Mouse (Mus musculus): ENCODE measurements around the gene Prrt2. TPM values are rescaled to one million over a fixed set of nuclear protein-coding genes. Genes with fewer than 3 reads are reported as not detected.

Prrt2 gene
- polyA plus RNA-seq, 1 experiment from 2014 or later, result 4.5 TPM

- WGBS (ENCODE audit: insufficient replicate concordance), result under 1% methylated on average over 40 of the region's 63 CpGs
- H3K4me2 ChIP-seq, result peak within 1 kb of the TSS; percentile 96
- no peaks in the 10 kb centered on the region for H3K27me3 ChIP-seq (ENCODE audit: control insufficient read depth, insufficient read depth, low read length)
- peak within 1 kb of the TSS; percentile 96 for H3K4me3 ChIP-seq (ENCODE audit: low read depth, low read length)
- ATAC-seq (replicated peaks; ENCODE audit: insufficient number of reproducible peaks, low FRiP score, low TSS enrichment), result peak; percentile 87
- H3K9me3 ChIP-seq (replicated peaks; ENCODE audit: control insufficient read depth, low read length), result no peaks in the 10 kb centered on the region
- H3K36me3 ChIP-seq (ENCODE audit: control insufficient read depth, insufficient read depth, low read length), result peaks cover 31% of the 10 kb centered on the region
- H3K4me1 ChIP-seq (ENCODE audit: control insufficient read depth, insufficient read depth, low read length), result peaks cover 35% of the 10 kb centered on the region
- peak within 1 kb of the TSS; percentile 97 for H3K9ac ChIP-seq (ENCODE audit: low read depth, low read length)
- peak within 1 kb of the TSS; percentile 99 for H3K27ac ChIP-seq (ENCODE audit: low read depth, low read length)
Observed at GRCm38 (mm10) chr7:127026984-127027726, 6.1 kb upstream of the Prrt2 start, which contains the start of gene Maz. Gene Maz, minus strand, starts transcription at chr7:127027037.

GRCm38 (mm10) chr7:127026616-127026983, 5.6 kb upstream of the Prrt2 start:
- peak overlapping the region; percentile 99 for H3K27ac ChIP-seq (ENCODE audit: low read depth, low read length)
- peak overlapping the region; percentile 97 for H3K9ac ChIP-seq (ENCODE audit: low read depth, low read length)
- H3K4me2 ChIP-seq, result peak overlapping the region; percentile 96
- peaks cover 40% of the 10 kb centered on the region for H3K4me1 ChIP-seq (ENCODE audit: control insufficient read depth, insufficient read depth, low read length)
- H3K36me3 ChIP-seq (ENCODE audit: control insufficient read depth, insufficient read depth, low read length), result peaks cover 28% of the 10 kb centered on the region
- no peaks in the 10 kb centered on the region for H3K9me3 ChIP-seq (replicated peaks; ENCODE audit: control insufficient read depth, low read length)
- 0% methylated on average over 1 of the region's 48 CpGs for WGBS (ENCODE audit: insufficient replicate concordance)
- H3K27me3 ChIP-seq (ENCODE audit: control insufficient read depth, insufficient read depth, low read length), result no peaks in the 10 kb centered on the region
- H3K4me3 ChIP-seq (ENCODE audit: low read depth, low read length), result peak overlapping the region; percentile 96
- peak; percentile 18; the same call in 1 of the 2 replicates for ATAC-seq (replicated peaks; ENCODE audit: insufficient number of reproducible peaks, low FRiP score, low TSS enrichment)

- Histone ChIP-seq H3K36me3 (ENCODE audit: control insufficient read depth, insufficient read depth, low read length) (peaks cover 23% of the 10 kb centered on the region), H3K27ac (ENCODE audit: low read depth, low read length) (peak overlapping the region; percentile 99), H3K4me2 (peak overlapping the region; percentile 96)
Observed at GRCm38 (mm10) chr7:127026161-127026600, 5.2 kb upstream of the Prrt2 start.

GRCm38 (mm10) chr7:127025556-127026160, 4.6 kb upstream of the Prrt2 start:
- Histone ChIP-seq H3K36me3 (ENCODE audit: control insufficient read depth, insufficient read depth, low read length) (peaks cover 22% of the 10 kb centered on the region), H3K27ac (ENCODE audit: low read depth, low read length) (peak overlapping the region; percentile 99)
- WGBS (ENCODE audit: insufficient replicate concordance), result under 1% methylated on average over 47 of the region's 65 CpGs

More at GRCm38 (mm10) chr7:127026161-127026600, 5.2 kb upstream of the Prrt2 start:
- Histone ChIP-seq H3K9ac (ENCODE audit: low read depth, low read length) (peak overlapping the region; percentile 97), H3K9me3 (replicated peaks; ENCODE audit: control insufficient read depth, low read length) (no peaks in the 10 kb centered on the region), H3K4me3 (ENCODE audit: low read depth, low read length) (peak overlapping the region; percentile 96), H3K27me3 (ENCODE audit: control insufficient read depth, insufficient read depth, low read length) (no peaks in the 10 kb centered on the region), H3K4me1 (ENCODE audit: control insufficient read depth, insufficient read depth, low read length) (peaks cover 44% of the 10 kb centered on the region)
- peak; percentile 31 for ATAC-seq (replicated peaks; ENCODE audit: insufficient number of reproducible peaks, low FRiP score, low TSS enrichment)
- WGBS (ENCODE audit: insufficient replicate concordance), result 1% methylated on average over 32 of the region's 48 CpGs

GRCm38 (mm10) chr7:127024755-127025555, 3.9 kb upstream of the Prrt2 start:
- H3K4me3 ChIP-seq (ENCODE audit: low read depth, low read length), result peak overlapping the region; percentile 96
- peaks cover 22% of the 10 kb centered on the region for H3K36me3 ChIP-seq (ENCODE audit: control insufficient read depth, insufficient read depth, low read length)
- peak; percentile 17; the same call in 1 of the 2 replicates for ATAC-seq (replicated peaks; ENCODE audit: insufficient number of reproducible peaks, low FRiP score, low TSS enrichment)
- peaks cover 49% of the 10 kb centered on the region for H3K4me1 ChIP-seq (ENCODE audit: control insufficient read depth, insufficient read depth, low read length)
- H3K27ac ChIP-seq (ENCODE audit: low read depth, low read length), result peak overlapping the region; percentile 99
- H3K9me3 ChIP-seq (replicated peaks; ENCODE audit: control insufficient read depth, low read length), result no peaks in the 10 kb centered on the region
- WGBS (ENCODE audit: insufficient replicate concordance), result under 1% methylated on average over 30 of the region's 30 CpGs
- H3K4me2 ChIP-seq, result peak overlapping the region; percentile 96
- peak overlapping the region; percentile 97 for H3K9ac ChIP-seq (ENCODE audit: low read depth, low read length)
- no peaks in the 10 kb centered on the region for H3K27me3 ChIP-seq (ENCODE audit: control insufficient read depth, insufficient read depth, low read length)

More at GRCm38 (mm10) chr7:127025556-127026160, 4.6 kb upstream of the Prrt2 start:
- peaks cover 46% of the 10 kb centered on the region for H3K4me1 ChIP-seq (ENCODE audit: control insufficient read depth, insufficient read depth, low read length)
- ATAC-seq (replicated peaks; ENCODE audit: insufficient number of reproducible peaks, low FRiP score, low TSS enrichment), result no peak
- no peaks in the 10 kb centered on the region for H3K27me3 ChIP-seq (ENCODE audit: control insufficient read depth, insufficient read depth, low read length)
- H3K4me2 ChIP-seq, result peak overlapping the region; percentile 96
- peak overlapping the region; percentile 96 for H3K4me3 ChIP-seq (ENCODE audit: low read depth, low read length)
- H3K9ac ChIP-seq (ENCODE audit: low read depth, low read length), result peak overlapping the region; percentile 97
- H3K9me3 ChIP-seq (replicated peaks; ENCODE audit: control insufficient read depth, low read length), result no peaks in the 10 kb centered on the region

GRCm38 (mm10) chr7:127023896-127024690, 3.1 kb upstream of the Prrt2 start:
- peak overlapping the region; percentile 97 for H3K9ac ChIP-seq (ENCODE audit: low read depth, low read length)
- ATAC-seq (replicated peaks; ENCODE audit: insufficient number of reproducible peaks, low FRiP score, low TSS enrichment), result no peak
- H3K9me3 ChIP-seq (replicated peaks; ENCODE audit: control insufficient read depth, low read length), result no peaks in the 10 kb centered on the region
- peaks cover 51% of the 10 kb centered on the region for H3K4me1 ChIP-seq (ENCODE audit: control insufficient read depth, insufficient read depth, low read length)
- WGBS (ENCODE audit: insufficient replicate concordance), result 26% methylated on average over 19 of the region's 19 CpGs
- H3K27me3 ChIP-seq (ENCODE audit: control insufficient read depth, insufficient read depth, low read length), result no peaks in the 10 kb centered on the region
- peak overlapping the region; percentile 99; the same call in 1 of the 2 replicates for H3K27ac ChIP-seq (ENCODE audit: low read depth, low read length)
- H3K36me3 ChIP-seq (ENCODE audit: control insufficient read depth, insufficient read depth, low read length), result peaks cover 20% of the 10 kb centered on the region
- H3K4me3 ChIP-seq (ENCODE audit: low read depth, low read length), result peak overlapping the region; percentile 96
- peak overlapping the region; percentile 96 for H3K4me2 ChIP-seq

- peaks cover 51% of the 10 kb centered on the region for H3K4me1 ChIP-seq (ENCODE audit: control insufficient read depth, insufficient read depth, low read length)
- H3K27ac ChIP-seq (ENCODE audit: low read depth, low read length), result no peak overlapping the region
- no peaks in the 10 kb centered on the region for H3K27me3 ChIP-seq (ENCODE audit: control insufficient read depth, insufficient read depth, low read length)
- H3K4me2 ChIP-seq, result peak overlapping the region; percentile 96
- 77% methylated on average over 13 of the region's 13 CpGs for WGBS (ENCODE audit: insufficient replicate concordance)
- peak overlapping the region; percentile 97 for H3K9ac ChIP-seq (ENCODE audit: low read depth, low read length)
- peaks cover 17% of the 10 kb centered on the region for H3K36me3 ChIP-seq (ENCODE audit: control insufficient read depth, insufficient read depth, low read length)
- no peaks in the 10 kb centered on the region for H3K9me3 ChIP-seq (replicated peaks; ENCODE audit: control insufficient read depth, low read length)
- H3K4me3 ChIP-seq (ENCODE audit: low read depth, low read length), result peak overlapping the region; percentile 96; the same call in 1 of the 2 replicates
- ATAC-seq (replicated peaks; ENCODE audit: insufficient number of reproducible peaks, low FRiP score, low TSS enrichment), result no peak
Observed at GRCm38 (mm10) chr7:127023272-127023691, 2.3 kb upstream of the Prrt2 start.
